Mouse (Mus musculus): ENCODE results near the gene Oaz2. TPM values are rescaled to one million over a fixed set of nuclear protein-coding genes. Genes with fewer than 3 reads are reported as not detected.
"Not testable (repeated sequence)": the region's sequence is repeated elsewhere in the genome, so short reads cannot be mapped to it uniquely, and the experiment has no call there.

Oaz2 gene
- 10 to 100 TPM; 28.1 to 40.3 TPM for polyA plus RNA-seq (2017; shearing (Covaris generic))

- ATAC-seq, result no peak
Measured at GRCm38 (mm10) chr9:65667701-65668100, at the start of gene Oaz2. Oaz2 (plus strand) TSS chr9:65668001.

GRCm38 (mm10) chr9:65619311-65619710, 48.5 kb upstream of the Oaz2 start:
- ATAC-seq, result no peak

- no peak for ATAC-seq
Measured at GRCm38 (mm10) chr9:65621196-65621595, 46.6 kb upstream of the Oaz2 start.

- ATAC-seq, result no peak
Measured at GRCm38 (mm10) chr9:65621666-65622065, 46.1 kb upstream of the Oaz2 start.

GRCm38 (mm10) chr9:65622826-65623225, 45.0 kb upstream of the Oaz2 start:
- ATAC-seq, result no peak

- no peak for ATAC-seq
Measured at GRCm38 (mm10) chr9:65624266-65624665, 43.5 kb upstream of the Oaz2 start.

- peak; percentile 46 for ATAC-seq
Measured at GRCm38 (mm10) chr9:65629025-65629766, 38.6 kb upstream of the Oaz2 start, which contains the start of gene Rbpms2. Rbpms2 (plus strand) TSS chr9:65629648.

GRCm38 (mm10) chr9:65629767-65630630, 37.8 kb upstream of the Oaz2 start:
- peak; percentile 43 for ATAC-seq

- peak; percentile 36 for ATAC-seq
Measured at GRCm38 (mm10) chr9:65630631-65631353, 37.0 kb upstream of the Oaz2 start.

- ATAC-seq, result no peak
Measured at GRCm38 (mm10) chr9:65631354-65632021, 36.3 kb upstream of the Oaz2 start.

GRCm38 (mm10) chr9:65635766-65636165, 32.0 kb upstream of the Oaz2 start:
- no peak for ATAC-seq

GRCm38 (mm10) chr9:65636926-65637325, 30.9 kb upstream of the Oaz2 start:
- ATAC-seq, result no peak

- no peak for ATAC-seq
Measured at GRCm38 (mm10) chr9:65639065-65639464, 28.7 kb upstream of the Oaz2 start.

- no peak for ATAC-seq
Measured at GRCm38 (mm10) chr9:65640838-65641410, 26.9 kb upstream of the Oaz2 start.

- ATAC-seq, result no peak
Measured at GRCm38 (mm10) chr9:65641446-65642052, 26.3 kb upstream of the Oaz2 start.

- no peak for ATAC-seq
Measured at GRCm38 (mm10) chr9:65642546-65642945, 25.3 kb upstream of the Oaz2 start.

- ATAC-seq, result no peak
Measured at GRCm38 (mm10) chr9:65644960-65645359, 22.8 kb upstream of the Oaz2 start.

GRCm38 (mm10) chr9:65645984-65646383, 21.8 kb upstream of the Oaz2 start:
- ATAC-seq, result no peak

GRCm38 (mm10) chr9:65646782-65647181, 21.0 kb upstream of the Oaz2 start:
- no peak for ATAC-seq

GRCm38 (mm10) chr9:65648730-65649129, 19.1 kb upstream of the Oaz2 start:
- no peak for ATAC-seq

- ATAC-seq, result no peak
Measured at GRCm38 (mm10) chr9:65649997-65650396, 17.8 kb upstream of the Oaz2 start.

GRCm38 (mm10) chr9:65651957-65652356, 15.8 kb upstream of the Oaz2 start:
- not testable (repeated sequence) for ATAC-seq
